Mouse (Mus musculus) fibroblast of lung, adult 2 months (primary cell): ENCODE data around the gene Ap3b1.

Experiments used
- DNase-seq: peaks from one replicate; pipeline ENCODE4 v3.0.0-alpha.2; 2011; ENCODE audit warnings: low read depth

Ap3b1 gene

DNA sequence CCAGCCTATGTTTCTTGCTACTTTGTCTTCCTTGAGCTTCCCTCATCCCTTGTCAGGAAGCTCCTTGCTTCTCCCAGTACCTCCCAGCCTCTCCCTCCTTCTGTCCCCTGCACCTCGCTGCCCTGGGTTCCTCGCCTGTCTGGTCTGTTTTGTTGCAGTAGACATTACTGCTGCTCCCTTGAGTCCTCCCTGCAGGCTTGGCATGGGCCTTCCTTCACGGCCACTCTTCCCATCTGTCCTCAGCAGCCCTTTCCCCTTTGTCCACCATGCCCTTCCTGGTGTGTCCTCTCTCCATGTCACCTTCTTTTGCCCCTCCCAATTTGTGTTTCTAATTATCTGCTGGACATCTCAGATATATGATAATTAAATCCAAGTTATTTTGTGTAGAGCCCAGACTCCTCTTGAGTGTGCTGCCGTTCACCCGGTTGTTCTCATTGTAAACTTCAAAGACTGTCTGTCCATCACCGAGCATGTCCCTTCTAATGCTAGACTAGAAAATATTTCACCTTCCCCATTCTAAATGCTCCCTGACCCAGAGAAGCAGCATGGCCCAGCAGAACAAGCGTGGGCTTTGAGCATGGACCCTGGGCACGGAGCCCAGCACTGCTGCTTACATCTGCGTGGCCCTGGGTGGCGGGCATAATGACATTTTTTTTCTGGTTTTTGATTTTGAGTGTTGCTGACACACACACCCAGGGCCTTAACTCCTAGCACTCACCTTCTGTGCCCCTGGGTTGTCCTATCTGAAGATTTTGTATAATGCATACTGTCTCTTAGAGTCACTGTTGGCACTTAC lies 181.3 kb downstream of the Ap3b1 start:
- no peak for DNase-seq

DNA sequence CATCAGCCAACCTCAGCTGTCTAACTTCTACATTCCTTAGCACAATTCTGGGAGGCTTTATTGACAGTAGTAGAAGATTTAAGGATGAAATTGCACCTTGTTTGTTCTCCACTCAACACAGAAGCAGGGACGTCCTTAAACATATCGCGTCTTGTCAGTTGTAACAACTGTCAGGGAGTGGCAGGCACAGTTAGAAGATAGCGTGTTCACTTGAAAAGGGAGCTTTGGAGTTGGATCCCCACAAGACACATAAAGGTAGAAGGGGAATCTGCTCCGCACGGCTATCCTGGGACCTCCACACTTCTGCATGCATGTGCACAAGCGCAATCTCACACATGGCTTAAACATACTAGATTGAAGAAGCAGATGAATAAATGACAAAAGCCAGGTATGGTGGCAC lies 183.3 kb downstream of the Ap3b1 start:
- DNase-seq: no peak

DNA sequence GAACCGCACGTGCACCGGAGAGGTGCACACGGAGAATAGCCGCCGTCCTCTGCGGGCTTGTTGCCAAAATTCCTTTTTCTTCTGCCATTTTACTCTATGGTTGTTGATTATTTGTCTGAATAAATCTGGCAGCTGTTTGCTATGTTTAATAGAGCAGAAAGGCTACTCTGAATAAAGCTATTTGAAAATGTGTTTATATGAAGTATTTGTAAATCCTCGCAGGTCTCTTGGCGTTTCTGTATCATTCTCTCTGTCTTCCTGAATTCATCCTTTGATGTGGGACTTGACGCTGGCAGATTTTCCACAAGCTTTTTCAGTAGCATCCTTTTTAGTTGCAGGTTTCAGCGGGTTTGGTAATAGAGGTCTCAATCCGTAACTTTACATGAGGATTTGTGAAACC lies 185.5 kb downstream of the Ap3b1 start:
- DNase-seq: no peak

DNA sequence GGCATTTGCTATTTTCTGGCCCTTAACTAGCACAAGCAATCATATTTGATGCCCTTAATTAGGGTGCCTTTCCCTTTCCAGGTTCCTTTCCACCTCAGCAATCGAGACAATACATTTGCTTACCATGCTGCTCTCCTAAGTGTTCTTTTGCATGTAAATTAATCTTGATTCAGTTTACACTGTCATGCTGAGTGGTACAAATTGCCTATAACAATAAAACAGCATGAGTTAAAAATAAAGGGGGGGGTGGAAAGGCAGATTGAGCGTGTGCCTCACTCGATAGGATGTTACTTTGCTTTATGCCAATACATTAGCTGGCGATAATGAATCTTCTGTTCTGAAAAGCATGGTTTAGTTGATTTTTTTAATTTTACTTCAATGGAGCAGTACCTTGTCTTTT lies 187.0 kb downstream of the Ap3b1 start:
- no peak for DNase-seq

DNA sequence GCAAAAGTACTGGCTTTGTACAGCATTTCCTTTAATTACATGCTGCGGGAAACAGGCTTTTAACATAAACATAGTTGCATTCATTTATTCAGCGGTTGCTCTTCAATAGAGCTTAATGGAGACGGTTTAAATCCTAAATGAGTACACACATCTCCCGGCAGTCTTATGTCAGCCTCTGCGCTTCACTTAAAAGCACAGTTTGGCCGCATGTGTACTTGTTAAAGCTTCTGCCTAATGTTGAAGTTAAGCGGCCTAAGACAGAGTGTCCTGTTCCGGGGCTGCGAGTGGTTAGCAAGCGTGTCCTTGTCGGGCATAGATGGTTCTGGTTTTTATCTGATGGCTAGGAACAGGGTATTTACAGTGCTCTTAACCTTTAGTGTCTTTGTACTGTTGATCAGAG lies 187.5 kb downstream of the Ap3b1 start:
- DNase-seq: no peak

DNA sequence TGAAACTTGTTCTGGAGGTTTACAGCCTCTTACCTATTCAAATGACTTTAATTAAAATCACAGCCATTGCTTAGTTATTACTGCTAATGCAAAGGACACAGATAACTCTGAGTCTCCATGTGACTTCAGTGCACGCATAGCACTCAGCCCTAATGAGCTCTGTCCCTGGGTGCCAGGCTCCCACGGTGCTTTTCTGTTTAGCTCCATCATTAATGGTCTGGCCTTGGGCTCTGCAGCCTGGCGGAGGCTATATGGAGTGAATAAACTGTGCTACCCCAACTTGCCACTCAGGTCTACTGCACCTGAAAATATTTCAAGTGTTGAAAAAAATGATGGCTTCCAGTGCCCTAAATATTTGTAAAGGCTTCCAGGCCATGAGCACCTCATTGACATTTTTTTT lies 190.8 kb downstream of the Ap3b1 start:
- no peak for DNase-seq

DNA sequence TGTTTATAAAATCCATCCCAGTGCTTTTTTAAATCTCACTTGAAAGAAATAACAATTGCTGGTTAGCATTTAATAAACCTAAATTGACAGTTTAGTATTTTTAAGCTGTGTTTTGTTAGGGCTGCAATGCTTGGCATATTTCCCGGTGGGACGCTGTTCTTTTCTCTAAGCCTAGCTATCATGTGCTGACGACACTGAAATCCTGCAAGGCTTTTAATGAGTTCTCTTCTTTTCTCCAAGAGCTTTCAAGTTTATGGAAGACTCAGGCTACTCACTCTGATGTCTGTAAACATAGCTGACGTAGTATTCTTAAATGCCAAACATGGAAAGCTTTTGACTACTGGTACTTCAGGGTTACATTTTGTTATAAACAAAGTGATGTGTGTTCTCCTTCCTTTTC lies 191.3 kb downstream of the Ap3b1 start:
- no peak for DNase-seq

DNA sequence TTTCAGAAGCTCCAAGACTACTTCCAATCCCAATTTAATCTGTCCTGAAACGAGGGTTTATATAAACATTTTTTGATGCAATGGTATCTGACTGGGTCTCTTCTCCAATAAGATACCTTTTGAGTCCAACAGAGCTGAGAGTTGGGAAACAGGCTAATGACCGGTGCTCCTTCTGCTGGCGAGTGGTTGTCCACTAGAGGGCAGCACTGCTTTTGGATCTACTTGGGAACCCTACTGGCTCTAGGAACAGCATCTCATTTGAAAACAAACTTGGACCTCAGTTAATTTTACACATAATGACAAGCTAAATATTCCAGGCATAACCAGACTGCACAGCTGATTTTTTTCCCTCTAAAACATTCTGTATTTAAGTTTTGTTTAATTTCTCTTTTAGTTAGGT lies 201.3 kb downstream of the Ap3b1 start:
- DNase-seq: peak; percentile 31

DNA sequence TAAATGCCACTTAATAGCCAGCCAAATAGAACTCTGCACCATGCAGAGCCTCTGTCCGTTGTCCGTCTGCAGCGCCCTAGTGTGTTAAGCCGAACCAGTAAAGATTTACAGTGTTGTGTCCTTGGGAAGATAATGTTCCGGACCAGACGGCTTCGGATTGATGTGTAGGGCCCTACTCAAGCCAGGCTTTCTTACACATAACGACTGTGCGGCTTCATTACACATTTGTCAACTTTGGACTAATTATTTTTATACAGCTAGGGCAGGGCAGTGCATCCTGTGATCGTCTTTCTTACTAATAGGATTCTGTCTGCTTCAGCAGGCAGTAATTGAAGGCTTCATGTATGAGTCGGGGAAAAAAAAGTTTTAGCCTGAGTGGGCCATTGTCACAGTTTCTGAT lies 202.1 kb downstream of the Ap3b1 start:
- DNase-seq: no peak

DNA sequence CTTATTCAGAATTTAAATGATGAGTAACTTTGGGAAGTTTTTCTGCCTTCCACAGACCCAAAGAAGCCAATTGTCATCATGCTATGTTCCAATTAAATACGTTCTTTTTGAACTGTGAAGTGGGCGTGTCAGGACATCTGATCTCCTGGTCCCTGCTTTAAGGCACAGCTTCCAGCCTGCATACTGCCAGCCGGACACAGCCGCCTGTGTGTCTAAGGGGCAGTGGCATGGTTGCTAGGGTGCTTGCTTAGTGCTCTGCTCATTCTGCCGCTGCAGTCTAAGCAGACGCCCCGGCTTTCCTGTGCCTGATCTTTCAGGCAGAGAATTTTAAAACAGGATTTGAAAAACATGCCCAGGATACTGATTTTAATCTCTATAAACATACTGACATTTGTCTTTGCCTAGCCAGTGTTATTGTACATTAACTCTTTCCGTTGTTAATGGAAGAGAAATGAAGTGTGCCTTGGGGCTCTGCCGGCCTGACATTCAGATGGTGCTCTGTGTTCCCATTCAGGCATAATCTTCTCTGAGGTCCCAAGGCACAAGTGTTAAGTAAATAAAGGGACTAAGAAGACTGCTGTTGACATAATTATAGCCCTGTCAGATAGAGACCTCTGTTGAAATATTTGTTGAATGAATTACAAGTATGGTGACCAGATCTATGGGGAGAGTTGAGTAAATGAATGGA lies 204.0 kb downstream of the Ap3b1 start:
- DNase-seq: no peak

DNA sequence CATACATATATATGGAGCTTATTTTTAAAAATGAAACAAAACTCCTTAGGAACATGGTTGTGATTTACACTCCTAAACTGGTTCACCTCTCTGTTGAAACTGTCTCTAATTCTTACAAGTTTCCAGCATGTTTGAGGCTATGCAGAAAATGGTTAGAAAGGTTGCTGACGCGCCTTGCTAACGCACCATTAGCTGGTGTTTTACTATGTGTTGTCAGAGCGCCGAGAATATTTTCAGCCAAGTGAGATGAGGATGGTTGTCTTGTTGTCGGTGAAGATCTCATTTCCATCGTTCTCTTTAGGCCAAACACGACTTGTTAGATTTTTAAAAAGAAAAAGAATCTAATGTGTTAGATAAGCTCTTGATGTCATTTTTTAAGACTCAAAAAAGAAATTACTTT lies 205.1 kb downstream of the Ap3b1 start:
- no peak for DNase-seq

DNA sequence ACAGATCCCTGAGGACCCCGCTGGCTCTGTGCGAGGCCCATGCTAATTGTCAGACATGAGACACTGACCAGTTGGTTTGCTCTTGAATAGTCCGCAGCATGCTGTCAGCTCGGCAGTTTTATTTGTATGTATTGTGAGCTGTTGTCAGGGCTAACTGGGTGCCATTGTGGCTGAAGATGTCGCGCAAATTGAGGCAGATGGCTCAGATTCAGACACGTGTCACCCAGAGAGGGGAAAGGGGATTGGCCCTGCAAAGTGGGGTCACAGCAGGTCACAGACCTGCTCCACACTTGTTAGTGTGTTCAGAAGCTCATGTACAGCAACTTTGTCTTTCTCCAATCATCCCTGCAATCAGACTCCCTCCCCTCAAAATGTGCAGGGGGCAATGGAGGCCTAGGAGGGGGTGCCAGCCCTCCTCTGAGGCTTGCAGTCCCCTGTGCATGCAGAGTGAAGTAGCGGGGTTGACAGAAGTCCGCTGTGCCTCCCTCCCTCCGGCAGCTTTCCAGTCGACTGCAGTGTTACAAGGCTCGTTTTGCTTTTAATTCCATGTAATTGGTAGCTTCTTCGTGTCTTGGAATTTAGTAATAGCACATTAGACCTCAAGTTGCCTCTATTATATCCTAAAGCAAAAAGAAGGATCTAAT lies 205.7 kb downstream of the Ap3b1 start:
- no peak for DNase-seq

DNA sequence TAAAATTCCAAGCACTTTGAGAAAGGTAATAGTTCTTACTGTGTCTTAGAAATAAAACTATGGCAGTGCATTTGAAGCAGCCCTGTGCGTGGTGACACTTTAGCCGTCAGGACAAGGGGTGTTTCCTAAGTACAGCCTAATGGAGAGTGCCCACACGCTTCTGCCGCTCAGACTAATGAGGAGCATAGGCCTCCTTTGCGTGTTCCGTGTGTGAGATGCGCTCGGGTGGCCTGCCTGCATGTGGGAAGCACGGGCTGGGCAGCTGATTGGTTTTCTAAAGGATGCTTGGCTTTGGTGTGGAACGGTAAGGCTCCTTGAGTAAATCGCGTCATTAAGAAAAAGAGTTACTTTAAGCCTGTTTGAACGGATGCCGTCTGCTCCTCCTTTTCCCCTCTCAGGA lies 206.4 kb downstream of the Ap3b1 start:
- no peak for DNase-seq

DNA sequence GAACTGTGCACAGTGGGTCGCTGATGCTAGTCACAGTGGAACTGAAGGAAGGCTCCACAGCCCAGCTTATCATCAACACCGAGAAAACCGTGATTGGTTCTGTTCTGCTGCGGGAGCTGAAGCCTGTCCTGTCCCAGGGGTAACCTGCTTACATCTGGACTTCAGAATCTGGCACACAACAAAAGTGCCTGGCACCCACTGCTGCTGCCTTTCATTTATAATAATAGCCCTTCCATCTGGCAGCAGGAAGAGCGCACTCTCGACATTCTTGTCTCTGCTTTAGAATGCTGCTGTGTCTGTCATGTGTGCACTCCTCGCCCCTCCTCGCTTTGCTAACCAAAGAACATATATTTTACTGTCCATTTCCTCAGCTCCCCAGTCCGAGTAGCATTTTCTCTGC lies 206.9 kb downstream of the Ap3b1 start:
- DNase-seq: no peak

DNA sequence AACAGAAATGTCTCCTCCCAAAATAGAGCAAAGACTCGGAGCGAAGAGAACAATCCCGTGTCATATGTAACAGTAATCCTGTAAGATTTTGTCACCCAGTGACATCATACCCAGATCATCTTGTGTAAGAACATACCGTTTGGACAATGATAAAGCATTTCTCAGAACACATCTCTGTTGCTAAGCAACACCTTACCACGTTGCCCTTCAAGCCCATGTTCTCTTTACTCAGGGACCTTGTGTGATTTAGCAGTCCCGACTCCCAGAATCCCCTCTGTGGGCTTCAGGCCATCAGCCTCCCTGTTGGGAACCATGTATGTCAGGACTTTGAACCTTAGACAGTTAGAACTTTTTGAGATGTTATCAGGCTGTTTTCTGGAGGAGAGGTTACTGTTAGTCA lies 209.0 kb downstream of the Ap3b1 start:
- DNase-seq: no peak

DNA sequence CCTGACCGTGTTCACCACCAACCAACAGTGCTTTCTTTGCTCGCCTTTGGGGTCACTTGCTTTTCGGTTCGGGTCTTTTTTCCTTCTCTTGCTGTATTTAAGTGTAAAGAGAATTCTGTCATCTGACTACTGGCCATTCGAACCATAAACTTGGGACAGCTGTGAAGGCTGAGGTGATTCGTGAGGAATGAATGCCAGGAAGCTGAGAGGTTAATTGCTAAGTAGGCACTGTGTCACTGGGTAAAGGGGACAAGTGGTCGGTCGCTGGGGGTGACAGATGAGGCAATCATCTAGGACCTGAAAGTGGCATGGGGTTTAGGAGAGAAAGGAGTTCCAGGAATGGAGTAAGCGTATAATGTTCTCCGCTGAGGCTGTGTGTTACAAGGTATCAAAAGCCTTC lies 212.2 kb downstream of the Ap3b1 start:
- no peak for DNase-seq

DNA sequence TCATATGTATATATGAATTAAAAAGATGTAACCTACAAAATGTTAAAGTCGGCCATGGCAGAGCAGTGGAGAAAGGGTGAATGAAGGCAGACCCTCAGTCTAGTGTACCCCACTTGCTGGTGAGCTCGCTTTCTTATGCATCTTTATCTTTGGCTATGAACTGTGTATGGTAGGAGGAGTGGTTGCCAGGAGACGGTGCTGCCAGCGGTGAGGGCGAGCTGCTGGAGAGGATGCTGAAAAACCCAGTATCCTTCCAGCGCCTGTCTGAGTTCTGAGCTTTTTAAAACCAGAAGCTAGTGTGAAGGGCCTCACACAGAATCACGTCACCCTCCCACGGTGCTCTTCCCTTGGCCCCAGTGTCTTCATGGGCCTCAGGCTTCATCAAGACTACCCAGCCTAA lies 214.6 kb downstream of the Ap3b1 start:
- DNase-seq: no peak

DNA sequence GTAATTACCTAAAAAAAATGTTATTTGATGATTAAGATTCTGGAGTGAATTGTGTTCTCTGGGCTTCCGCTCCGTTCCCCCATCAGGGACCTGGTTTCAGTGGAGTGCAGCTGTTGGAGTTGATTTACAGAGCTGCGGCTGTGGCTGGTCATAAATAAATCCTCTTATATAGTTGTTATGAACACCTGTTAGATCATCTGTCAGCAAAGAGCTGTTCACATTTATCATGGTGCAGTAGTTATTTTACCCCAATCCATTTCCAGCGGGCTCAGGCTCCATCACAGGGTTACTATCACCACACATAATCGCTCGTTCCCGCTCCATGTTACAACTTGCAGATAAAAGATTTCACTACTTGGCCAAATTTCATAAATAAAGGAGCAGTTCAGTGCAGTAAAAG lies 215.1 kb downstream of the Ap3b1 start:
- no peak for DNase-seq

DNA sequence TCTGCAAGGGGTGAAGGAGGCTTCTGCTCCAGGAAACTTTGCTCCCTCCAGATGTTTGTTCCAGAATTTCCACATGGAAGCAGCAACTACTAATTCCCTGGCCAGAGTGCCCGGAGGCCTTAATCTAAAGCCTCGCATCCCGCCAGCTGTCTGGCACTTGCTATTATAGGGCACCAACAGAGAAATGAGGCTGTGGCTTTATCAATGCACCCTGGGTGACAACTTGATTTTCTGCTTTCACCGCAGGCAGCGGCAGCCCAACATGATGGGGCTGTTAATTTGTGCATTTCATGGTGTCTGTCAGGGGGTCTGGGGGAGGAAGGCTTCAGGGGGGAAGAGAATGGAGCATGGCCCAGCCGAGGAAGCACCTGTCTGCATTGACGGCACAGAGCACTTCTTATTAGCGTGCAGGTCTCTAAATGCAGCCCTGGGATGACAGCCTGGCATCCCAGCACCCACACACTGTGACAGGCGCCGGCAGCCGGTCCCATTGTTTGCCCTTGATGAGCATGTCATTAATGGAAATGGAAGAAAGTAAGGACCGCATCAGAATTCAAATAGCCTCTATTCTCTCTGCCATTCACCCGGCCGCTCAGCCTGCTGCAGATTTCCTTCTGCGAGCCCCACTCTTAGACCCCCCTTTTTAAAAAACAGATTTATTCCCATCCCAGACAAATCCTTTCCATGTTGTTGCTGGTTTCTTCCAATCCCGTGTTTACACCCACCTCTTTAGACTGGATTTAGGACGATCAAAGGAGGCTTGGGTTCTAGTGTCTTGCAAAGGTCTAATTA lies 217.0 kb downstream of the Ap3b1 start:
- no peak for DNase-seq

DNA sequence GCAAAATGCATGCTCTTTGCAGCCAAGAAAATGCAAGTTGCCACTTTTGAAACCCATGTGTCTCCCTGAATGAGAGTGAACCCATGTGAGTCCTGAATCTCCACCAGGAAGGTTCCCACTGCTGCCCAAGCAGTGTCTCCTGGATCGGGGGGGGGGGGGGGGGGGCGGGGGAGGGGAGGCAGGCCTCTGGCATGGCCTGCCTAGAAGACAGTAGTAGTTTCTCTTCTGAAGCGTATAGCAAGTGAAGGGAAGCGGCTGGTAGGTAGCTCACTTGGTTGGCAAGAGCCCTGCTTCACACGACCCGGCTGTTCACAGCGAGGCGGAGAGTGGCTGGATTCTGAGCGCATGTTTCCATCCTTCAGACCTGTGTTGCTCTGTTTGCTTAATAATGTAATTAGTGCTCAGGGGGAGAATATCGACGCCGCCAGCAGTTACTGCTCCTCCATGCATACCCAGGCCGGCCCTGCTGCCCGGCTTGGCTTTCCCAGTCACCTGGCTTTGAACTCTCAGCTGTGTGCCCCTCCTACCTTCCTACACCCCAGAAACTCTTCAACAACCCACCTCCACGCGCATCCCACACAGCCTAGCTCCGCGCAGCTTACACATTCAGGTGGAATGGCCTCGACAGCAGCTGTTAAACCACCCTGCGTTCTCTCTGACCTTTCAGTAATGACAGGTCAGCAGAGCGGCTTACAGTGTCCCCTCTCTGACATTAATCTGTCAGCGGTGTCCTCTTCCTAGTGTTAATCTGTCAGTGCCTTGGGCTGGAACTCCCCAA lies 217.8 kb downstream of the Ap3b1 start:
- no peak for DNase-seq

DNA sequence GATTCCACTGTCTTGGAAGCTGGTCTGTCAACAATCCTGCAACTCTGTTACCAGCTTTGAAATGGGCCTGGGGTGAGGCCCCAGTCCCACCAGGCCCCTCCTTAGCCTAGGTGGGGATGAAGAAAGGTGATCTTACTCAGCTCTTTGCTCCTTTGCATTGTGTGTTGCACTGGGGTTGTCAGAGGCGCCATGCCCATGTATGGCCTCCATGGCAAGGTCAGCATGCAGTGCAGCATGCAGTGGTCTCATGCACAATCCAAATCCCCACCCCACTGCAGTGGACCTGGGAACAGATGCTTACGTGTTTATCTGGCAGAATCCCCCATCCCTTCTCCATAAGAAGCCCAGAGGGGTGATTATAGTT lies 218.4 kb downstream of the Ap3b1 start:
- no peak for DNase-seq

DNA sequence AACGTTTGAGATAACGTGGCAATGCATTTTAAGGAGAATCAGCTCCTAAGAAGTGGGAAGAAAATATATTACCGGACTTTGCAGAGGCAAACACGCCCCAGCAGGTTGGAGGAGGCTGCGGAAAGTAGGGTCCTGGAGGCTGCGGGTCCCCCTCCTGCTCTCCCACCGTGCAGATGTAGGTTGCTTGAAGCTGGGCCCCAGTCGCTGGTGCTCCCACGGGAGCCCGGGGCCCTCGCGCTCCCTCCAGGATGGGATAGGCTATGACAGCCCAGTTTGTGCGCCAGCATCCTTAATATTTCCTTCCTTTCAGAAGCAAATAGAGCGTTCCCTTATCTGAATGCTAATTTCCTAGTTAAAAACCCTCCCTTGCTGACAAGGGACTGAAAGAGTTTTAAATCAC lies 236.5 kb downstream of the Ap3b1 start:
- no peak for DNase-seq
